Mouse (Mus musculus) naive thymus-derived CD4-positive, alpha-beta T cell, adult 2 months (primary cell): ENCODE measurements around the gene Gpr137c.
A peak's percentile ranks its signal among the peaks of the same experiment; 100 is the strongest.

Experiments used
- DNase-seq: peaks from one replicate; pipeline ENCODE4 v3.0.0-alpha.2; 2011; ENCODE audit warnings: low read depth

The Gpr137c gene

GRCm38 (mm10) chr14:45291608-45292007, 72.1 kb downstream of the Gpr137c start:
- no peak for DNase-seq

- no peak for DNase-seq
Measured at GRCm38 (mm10) chr14:45303939-45304338, 84.4 kb downstream of the Gpr137c start.

- no peak for DNase-seq
Measured at GRCm38 (mm10) chr14:45304389-45304788, 84.9 kb downstream of the Gpr137c start.

- no peak for DNase-seq
Measured at GRCm38 (mm10) chr14:45305852-45306251, 86.3 kb downstream of the Gpr137c start.

GRCm38 (mm10) chr14:45307630-45308328, 88.3 kb downstream of the Gpr137c start:
- no peak for DNase-seq

- DNase-seq = no peak
Measured at GRCm38 (mm10) chr14:45309646-45310045, 90.1 kb downstream of the Gpr137c start.

GRCm38 (mm10) chr14:45310101-45310500, 90.6 kb downstream of the Gpr137c start:
- DNase-seq = no peak

- DNase-seq = no peak
Measured at GRCm38 (mm10) chr14:45316927-45317326, 97.4 kb downstream of the Gpr137c start.

- peak; percentile 58 for DNase-seq
Measured at GRCm38 (mm10) chr14:45317921-45318411, 98.4 kb downstream of the Gpr137c start.

GRCm38 (mm10) chr14:45318426-45319236, 99.1 kb downstream of the Gpr137c start, which contains the start of gene Ero1l:
Gene Ero1l, minus strand, starts transcription at chr14:45318771.
- peak; percentile 85 for DNase-seq

- no peak for DNase-seq
Measured at GRCm38 (mm10) chr14:45319237-45319610, 99.7 kb downstream of the Gpr137c start.

GRCm38 (mm10) chr14:45320111-45320510, 100.6 kb downstream of the Gpr137c start:
- no peak for DNase-seq

GRCm38 (mm10) chr14:45321067-45321466, 101.5 kb downstream of the Gpr137c start:
- no peak for DNase-seq

- DNase-seq = no peak
Measured at GRCm38 (mm10) chr14:45321622-45322021, 102.1 kb downstream of the Gpr137c start.

GRCm38 (mm10) chr14:45322450-45322849, 102.9 kb downstream of the Gpr137c start:
- no peak for DNase-seq

- DNase-seq = no peak
Measured at GRCm38 (mm10) chr14:45323320-45323719, 103.8 kb downstream of the Gpr137c start.

- DNase-seq = no peak
Measured at GRCm38 (mm10) chr14:45325471-45325870, 106.0 kb downstream of the Gpr137c start.

GRCm38 (mm10) chr14:45328072-45328713, 108.7 kb downstream of the Gpr137c start:
- peak; percentile 46 for DNase-seq

- DNase-seq = no peak
Measured at GRCm38 (mm10) chr14:45329018-45329588, 109.6 kb downstream of the Gpr137c start.

- peak; percentile 97 for DNase-seq
Measured at GRCm38 (mm10) chr14:45329589-45330181, 110.2 kb downstream of the Gpr137c start, which contains the start of gene Psmc6. Gene Psmc6, plus strand, starts transcription at chr14:45329788.
